Mouse (Mus musculus) CH12.LX (cell line): ENCODE data around the gene Proser2. TPM values are rescaled to one million over a fixed set of nuclear protein-coding genes. Genes with fewer than 3 reads are reported as not detected.

Experiments used
- DNase-seq: peaks from one replicate; pipeline ENCODE4 v3.0.0-alpha.2; 2013; ENCODE audit errors: extremely low read depth
- H3K27ac ChIP-seq: 2 replicates; pipeline ENCODE4 v1.5.1; 2012; ENCODE audit warnings: low read depth, mild to moderate bottlenecking, control low read depth, moderate library complexity; ENCODE audit not compliant: insufficient read depth
- H3K27me3 ChIP-seq: replicated peaks from 2 replicates; pipeline ENCODE3; 2012; ENCODE audit warnings: inconsistent platforms
- H3K36me3 ChIP-seq, 2 experiments: replicated peaks in 1 of 2; 2 replicates each; pipeline versions ENCODE3 to v1.6.1; 2012; ENCODE audit warnings: inconsistent platforms in 1 of 2, low read length in 1 of 2, mild to moderate bottlenecking in 1 of 2, mixed read lengths in 1 of 2, moderate library complexity in 1 of 2; ENCODE audit not compliant: control insufficient read depth in 1 of 2, insufficient read depth in 1 of 2
- H3K4me1 ChIP-seq, 2 experiments: 2 replicates each; pipeline ENCODE4 v1.6.1; 2012; ENCODE audit warnings: inconsistent platforms in 1 of 2, moderate library complexity in 1 of 2; ENCODE audit not compliant: insufficient read depth in 2 of 2, control insufficient read depth in 1 of 2
- H3K4me2 ChIP-seq: 2 replicates; pipeline ENCODE4 v1.6.1; 2012; ENCODE audit warnings: low read depth, mild to moderate bottlenecking, control low read depth; ENCODE audit not compliant: poor library complexity, insufficient read depth, severe bottlenecking
- H3K4me3 ChIP-seq, 3 experiments: fragments of 150-350 bp in 1 of 3; sonication (generic) in 1 of 3; replicated peaks in 1 of 3; 2 replicates each; pipeline versions ENCODE3 to v1.5.1; 2011 to 2012; ENCODE audit warnings: low read depth in 2 of 3, low read length in 2 of 3, mild to moderate bottlenecking in 2 of 3, moderate library complexity in 2 of 3, control low read depth in 1 of 3, improper control_type of control experiment in 1 of 3, inconsistent platforms in 1 of 3, mixed read lengths in 1 of 3; ENCODE audit not compliant: poor library complexity in 1 of 3
- H3K79me2 ChIP-seq: replicated peaks from 2 replicates; pipeline ENCODE4 v1.6.1; 2012; ENCODE audit warnings: mild to moderate bottlenecking, moderate library complexity; ENCODE audit not compliant: control insufficient read depth, poor library complexity, insufficient read depth, severe bottlenecking; ENCODE audit errors: extremely low read depth
- H3K9ac ChIP-seq: 2 replicates; pipeline ENCODE4 v1.6.1; 2012; ENCODE audit warnings: low read depth, mild to moderate bottlenecking, control low read depth, moderate library complexity; ENCODE audit not compliant: insufficient read depth
- H3K9me3 ChIP-seq: replicated peaks from 2 replicates; pipeline ENCODE3; 2012; ENCODE audit warnings: low read length, inconsistent platforms, mixed read lengths
- BHLHE40 ChIP-seq: IDR thresholded peaks from 2 replicates; pipeline ENCODE4 v1.6.1; 2011; ENCODE audit warnings: mild to moderate bottlenecking, low read depth, low read length, improper control_type of control experiment
- CHD2 ChIP-seq: IDR thresholded peaks from 2 replicates; pipeline ENCODE4 v1.6.1; 2011; ENCODE audit warnings: low read length, improper control_type of control experiment
- CTCF ChIP-seq, 2 experiments: IDR thresholded peaks in 1 of 2; conservative IDR thresholded peaks in 1 of 2; 2 replicates each; pipeline ENCODE4 v1.5.1; 2011 to 2012; ENCODE audit warnings: low read depth in 2 of 2, low read length in 2 of 2, improper control_type of control experiment in 1 of 2, inconsistent platforms in 1 of 2, mild to moderate bottlenecking in 1 of 2, moderate library complexity in 1 of 2
- ELF1 ChIP-seq: IDR thresholded peaks from 2 replicates; pipeline ENCODE4 v1.6.1; 2014; ENCODE audit warnings: low read depth, mild to moderate bottlenecking, inconsistent platforms, low read length, improper control_type of control experiment
- EP300 ChIP-seq: IDR thresholded peaks from 2 replicates; pipeline ENCODE4 v1.6.1; 2011; ENCODE audit warnings: low read length, improper control_type of control experiment
- GABPA ChIP-seq: IDR thresholded peaks from 2 replicates; pipeline ENCODE4 v1.6.1; 2012; ENCODE audit warnings: low read depth, low read length, improper control_type of control experiment, inconsistent platforms; ENCODE audit not compliant: insufficient replicate concordance
- JUN ChIP-seq: IDR thresholded peaks from 2 replicates; pipeline ENCODE4 v1.6.1; 2011; ENCODE audit warnings: low read depth, mild to moderate bottlenecking, low read length, improper control_type of control experiment, moderate library complexity; ENCODE audit not compliant: insufficient read depth
- MAFK ChIP-seq: IDR thresholded peaks from 2 replicates; pipeline ENCODE4 v1.6.1; 2011; ENCODE audit warnings: low read length, improper control_type of control experiment; ENCODE audit not compliant: insufficient replicate concordance
- MXI1 ChIP-seq: IDR thresholded peaks from 2 replicates; pipeline ENCODE4 v1.6.1; 2011; ENCODE audit warnings: mild to moderate bottlenecking, low read depth, low read length, improper control_type of control experiment
- NELFE ChIP-seq: IDR thresholded peaks from 2 replicates; pipeline ENCODE4 v1.6.1; 2011; ENCODE audit warnings: low read depth, low read length, improper control_type of control experiment
- PAX5 ChIP-seq: IDR thresholded peaks from 2 replicates; pipeline ENCODE4 v1.6.1; 2012; ENCODE audit warnings: low read length, inconsistent platforms, mixed read lengths
- RAD21 ChIP-seq: IDR thresholded peaks from 2 replicates; pipeline ENCODE4 v1.6.1; 2011; ENCODE audit warnings: low read depth, mild to moderate bottlenecking, low read length, improper control_type of control experiment, moderate library complexity
- RCOR1 ChIP-seq: conservative IDR thresholded peaks from 2 replicates; pipeline ENCODE4 v1.6.1; 2012; ENCODE audit warnings: low read depth, mild to moderate bottlenecking, inconsistent platforms, low read length, improper control_type of control experiment
- SIN3A ChIP-seq: IDR thresholded peaks from 2 replicates; pipeline ENCODE4 v1.6.1; 2012; ENCODE audit warnings: low read length, improper control_type of control experiment, inconsistent platforms
- TCF12 ChIP-seq: IDR thresholded peaks from 2 replicates; pipeline ENCODE4 v1.6.1; 2014; ENCODE audit warnings: low read depth, mild to moderate bottlenecking, inconsistent platforms, low read length, improper control_type of control experiment
- UBTF ChIP-seq: IDR thresholded peaks from 2 replicates; pipeline ENCODE4 v1.6.1; 2012; ENCODE audit warnings: low read depth, mild to moderate bottlenecking, inconsistent platforms, low read length, improper control_type of control experiment, moderate library complexity
- ZC3H11A ChIP-seq: IDR thresholded peaks from 2 replicates; pipeline ENCODE4 v1.6.1; 2012; ENCODE audit warnings: low read depth, mild to moderate bottlenecking, inconsistent platforms, low read length, improper control_type of control experiment
- ZKSCAN1 ChIP-seq: IDR thresholded peaks from 2 replicates; pipeline ENCODE4 v1.6.1; 2012; ENCODE audit warnings: low read depth, inconsistent platforms, low read length, improper control_type of control experiment, borderline replicate concordance
- ZNF384 ChIP-seq: IDR thresholded peaks from 2 replicates; pipeline ENCODE4 v1.6.1; 2012; ENCODE audit warnings: low read depth, low read length, improper control_type of control experiment, inconsistent platforms
- dilution Hi-C: fragments of 300-500 bp; cut with MboI; formaldehyde crosslinking; loops from 2 replicates; pipeline ENCODE4 v1.14.3; 2020; ENCODE audit warnings: low sequenced_read_pairs; ENCODE audit not compliant: extremely low pct_unique_long_range_greater_than_20kb, extremely low pct_ligation_motif_present
- in situ Hi-C: fragments of 300-500 bp; cut with MboI; formaldehyde crosslinking; loops from 3 replicates; pipeline ENCODE4 v1.14.3; 2019; ENCODE audit warnings: low sequenced_read_pairs, low pct_ligation_motif_present, low pct_unique_long_range_greater_than_20kb, mixed read lengths
- polyA plus RNA-seq: library from polyadenylated mRNA; unstranded; fragments of >175 nt; gene quantifications from 2 replicates; pipeline ENCODE4 v1.2.1, GENCODE M21; 2012; ENCODE audit warnings: low read depth; ENCODE audit not compliant: insufficient read length
- total RNA-seq, 2 experiments: library from RNA; depleted of rRNA; stranded (reverse); fragments of 300-350 nt in 1 of 2; fragments of >200 nt in 1 of 2; gene quantifications; 2 replicates each; pipeline ENCODE4 v1.2.3; 2012 to 2014

The Proser2 gene
- total and polyA plus RNA-seq, 3 experiments: 0.29 to 2.1 TPM; not detected in 1

GRCm38 (mm10) chr2:6133871-6134270, 3.9 kb upstream of the Proser2 start:
- in situ Hi-C loops (no loop called here), dilution Hi-C loops (no loop called here)
- H3K4me2 ChIP-seq: no peak overlapping the region
- H3K4me1 ChIP-seq: no peaks in the 10 kb centered on the region
- peaks cover 8% of the 10 kb centered on the region for H3K9me3 ChIP-seq
- no peak overlapping the region for H3K9ac ChIP-seq
- no peaks in the 10 kb centered on the region for H3K79me2 ChIP-seq
- H3K4me3 ChIP-seq: no peak overlapping the region
- DNase-seq: no peak
- no peaks in the 10 kb centered on the region for H3K27me3 ChIP-seq
- no peak overlapping the region for H3K27ac ChIP-seq
- no peaks in the 10 kb centered on the region for H3K36me3 ChIP-seq
- TF ChIP-seq RAD21 (no peak), GABPA (no peak), MAFK (no peak), UBTF (no peak), CHD2 (no peak), EP300 (no peak), JUN (no peak), NELFE (no peak), MXI1 (no peak), ZC3H11A (no peak), ZKSCAN1 (no peak)

DNA sequence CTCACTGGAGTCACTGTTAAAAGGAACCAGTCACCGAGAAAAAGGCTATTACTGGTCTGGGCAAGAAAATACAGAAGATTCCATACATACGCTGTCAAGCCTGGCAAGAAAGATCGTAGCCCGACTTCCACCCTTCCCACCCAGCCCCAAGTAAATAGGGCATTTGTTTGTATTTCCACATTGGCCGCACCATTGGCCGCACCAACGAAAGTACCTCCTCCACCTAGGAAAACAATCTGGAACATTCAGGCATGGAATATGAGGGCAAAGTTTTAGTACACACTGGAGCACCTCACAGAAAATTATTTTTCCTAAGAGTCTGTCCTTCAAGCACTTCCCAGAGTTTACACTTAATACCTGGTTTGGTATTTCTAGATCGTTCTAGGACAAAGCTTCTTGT, 1.1 kb downstream of the Proser2 start:
- Histone ChIP-seq H3K79me2 (no peaks in the 10 kb centered on the region), H3K4me2 (no peak overlapping the region), H3K9me3 (peaks cover 8% of the 10 kb centered on the region), H3K27ac (no peak overlapping the region), H3K9ac (no peak overlapping the region), H3K27me3 (no peaks in the 10 kb centered on the region), H3K4me3 (no peak overlapping the region), H3K36me3 (no peaks in the 10 kb centered on the region), H3K4me1 (peaks cover 5 to 17% of the 10 kb centered on the region in 2 experiments; a peak in 3 of 4 replicates)
- dilution Hi-C loops: no loop called here
- no peak for DNase-seq
- TF ChIP-seq CTCF (conservative IDR thresholded peaks at IDR 0.05 in 1 of 2, IDR thresholded peaks at IDR 0.05 in 1 of 2; ENCODE audit: low read depth in 2 of 2, low read length in 2 of 2) (no peak), RCOR1 (no peak), JUN (no peak), UBTF (no peak), BHLHE40 (no peak), TCF12 (no peak), RAD21 (no peak), ZC3H11A (no peak), PAX5 (no peak), SIN3A (no peak), ZNF384 (no peak), ELF1 (no peak)
- in situ Hi-C loops: no loop called here
